Mouse (Mus musculus) left cerebral cortex, adult 18-20 months (tissue): ENCODE results near the gene Ppm1a. TPM values are rescaled to one million over a fixed set of nuclear protein-coding genes. Genes with fewer than 3 reads are reported as not detected.

Experiments used
- DNase-seq, 2 experiments: peaks; one replicate each; pipeline ENCODE4 v3.0.0; 2021 to 2022; ENCODE audit warnings: low spot score in 2 of 2, mixed read lengths in 1 of 2
- long read RNA-seq, 2 experiments: library from polyadenylated mRNA; stranded (forward); transcript quantifications; one replicate each; pipeline ENCODE4 v2.0.0; 2021
- total RNA-seq, 2 experiments: library from RNA; stranded (reverse); gene quantifications; 2 replicates each; pipeline ENCODE4 v1.2.3; 2021

The Ppm1a gene
- total RNA-seq = 100 to 1,000 TPM; 326 to 345 TPM
- long read RNA-seq, experiment 1, full-length matches to known transcripts = 206 of 249 reads
- long read RNA-seq, experiment 1, partial matches to known transcripts = 15 of 249 reads
- long read RNA-seq, experiment 1, other reads (novel, unspliced or antisense) = 28 of 249 reads
- long read RNA-seq, experiment 2, full-length matches to known transcripts = 166 of 204 reads
- long read RNA-seq, experiment 2, partial matches to known transcripts = 21 of 204 reads
- long read RNA-seq, experiment 2, other reads (novel, unspliced or antisense) = 17 of 204 reads

DNA sequence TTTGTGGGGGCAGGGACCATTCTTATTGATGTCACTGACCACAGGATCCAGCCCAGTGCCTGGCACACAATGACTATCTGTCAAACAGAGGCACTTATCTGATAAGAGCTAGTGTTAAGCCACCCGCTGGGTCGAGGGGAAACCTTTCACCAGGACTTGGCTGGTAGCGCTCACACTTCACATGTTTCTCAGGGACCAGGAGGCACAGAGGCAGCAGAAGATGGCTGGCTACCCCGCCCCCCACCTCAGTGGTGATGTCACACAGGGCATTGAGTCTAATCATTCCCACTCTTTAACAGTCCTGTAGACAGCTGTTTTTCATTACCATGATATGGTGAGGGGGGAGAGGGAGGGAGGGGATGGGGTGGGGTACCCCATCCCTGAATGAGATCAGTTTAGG is at the start of gene Ppm1a:
Ppm1a (plus strand) TSS at position 370 of the 400 bp plus-strand sequence.
- no peak for DNase-seq

DNA sequence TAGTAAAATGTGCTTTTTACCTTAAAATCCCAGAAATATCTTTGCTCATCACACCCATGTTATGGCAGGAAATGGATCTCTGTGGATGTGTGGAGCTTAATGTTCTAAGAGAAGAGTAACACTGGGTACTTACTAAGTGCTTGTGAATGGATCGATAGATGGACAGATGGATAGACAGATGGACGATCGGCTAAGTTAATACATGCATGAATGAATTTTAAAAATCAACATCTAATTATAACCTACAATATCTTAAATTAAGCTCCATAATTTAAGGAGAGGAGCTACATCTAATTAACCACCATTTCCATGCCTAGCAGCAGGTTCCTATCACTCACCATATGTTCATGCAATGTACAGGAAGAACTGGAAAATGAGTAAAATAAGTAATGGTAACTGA is 47.3 kb upstream of the Ppm1a start:
- DNase-seq = no peak

DNA sequence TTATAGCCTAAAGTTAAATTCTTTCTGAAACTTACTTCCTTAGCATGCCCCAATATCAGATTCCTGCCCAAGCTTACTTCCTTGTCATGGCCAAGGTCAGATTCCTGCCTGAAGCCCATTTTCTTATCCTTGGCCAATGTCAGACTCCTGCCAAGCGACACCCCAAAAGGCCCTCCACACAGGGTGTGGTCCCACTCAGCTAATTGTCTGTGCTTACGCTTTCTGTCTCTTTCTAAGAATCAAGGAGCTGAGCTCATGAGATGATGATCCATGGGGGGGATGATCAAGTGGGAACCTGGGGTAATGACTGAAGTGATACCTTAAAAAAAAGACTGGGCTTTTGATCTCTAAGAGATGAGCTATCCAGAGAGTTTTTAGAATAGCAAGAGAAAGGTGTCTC is 42.4 kb upstream of the Ppm1a start:
- no peak for DNase-seq

DNA sequence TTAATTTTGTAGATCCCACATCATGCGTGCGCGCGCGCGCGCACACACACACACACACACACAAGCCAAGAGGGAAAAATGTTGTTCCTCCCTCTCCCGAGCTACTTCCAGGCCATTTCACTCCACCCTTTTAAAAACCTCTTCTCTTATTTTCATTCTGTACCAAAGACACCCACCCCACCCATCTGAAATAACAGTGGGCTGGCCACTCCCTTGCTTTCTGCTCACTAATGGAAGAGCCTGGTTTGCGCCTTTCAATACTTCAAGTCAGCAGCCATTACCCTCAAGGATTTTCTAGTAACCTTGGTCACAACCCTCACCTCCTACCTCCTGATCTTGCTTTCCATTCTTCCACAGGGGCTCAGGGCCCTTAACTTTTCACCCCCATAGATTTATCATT is 41.4 kb upstream of the Ppm1a start:
- no peak for DNase-seq

DNA sequence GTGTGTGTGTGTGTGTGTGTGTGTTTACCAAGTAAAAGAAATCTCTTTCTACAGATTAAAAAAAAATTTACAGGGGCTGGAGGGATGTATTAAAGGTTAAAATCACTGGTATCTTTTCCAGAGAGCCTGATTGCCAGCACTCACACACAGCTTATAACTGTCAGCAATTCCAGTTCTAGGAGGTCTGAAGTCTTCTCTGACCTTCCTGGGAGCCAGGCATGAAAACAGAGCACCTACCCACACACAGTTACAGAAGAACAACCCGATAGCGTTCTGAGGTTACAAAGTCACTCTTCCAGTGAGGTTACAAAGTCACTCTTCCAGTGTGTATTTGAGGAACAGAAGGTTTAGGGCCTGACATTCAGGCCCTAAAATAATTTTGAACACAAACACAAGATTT is 38.2 kb upstream of the Ppm1a start:
- no peak for DNase-seq

DNA sequence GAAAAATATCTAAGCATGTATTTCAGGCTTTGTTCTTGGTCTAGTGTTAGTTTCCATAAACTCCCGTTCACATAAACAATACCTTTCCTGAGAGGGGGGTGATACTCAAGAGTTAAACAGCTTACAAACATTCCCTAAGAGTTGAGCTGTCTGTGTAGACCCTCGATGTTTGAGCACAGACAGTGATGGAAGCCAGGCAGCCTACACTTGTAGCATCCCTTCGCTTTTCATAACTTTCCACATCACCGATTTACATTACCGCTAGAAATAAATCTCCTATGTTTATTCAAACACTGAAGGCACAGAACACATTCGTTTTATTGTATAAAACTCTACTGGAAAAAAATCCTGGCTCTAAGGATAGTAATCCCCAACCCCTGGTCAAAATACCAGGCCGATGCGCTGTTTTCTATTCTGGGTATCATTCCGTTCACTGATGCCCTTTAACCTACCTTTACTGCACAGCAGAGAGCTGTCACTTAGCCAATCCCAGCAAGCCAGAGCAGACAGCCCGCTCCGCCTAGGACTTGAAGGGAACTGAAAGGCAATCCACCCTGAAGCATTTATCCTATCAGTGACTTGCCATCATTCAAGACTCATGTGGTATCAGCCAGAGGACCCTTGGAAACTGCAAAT is 37.7 kb upstream of the Ppm1a start:
- no peak for DNase-seq

DNA sequence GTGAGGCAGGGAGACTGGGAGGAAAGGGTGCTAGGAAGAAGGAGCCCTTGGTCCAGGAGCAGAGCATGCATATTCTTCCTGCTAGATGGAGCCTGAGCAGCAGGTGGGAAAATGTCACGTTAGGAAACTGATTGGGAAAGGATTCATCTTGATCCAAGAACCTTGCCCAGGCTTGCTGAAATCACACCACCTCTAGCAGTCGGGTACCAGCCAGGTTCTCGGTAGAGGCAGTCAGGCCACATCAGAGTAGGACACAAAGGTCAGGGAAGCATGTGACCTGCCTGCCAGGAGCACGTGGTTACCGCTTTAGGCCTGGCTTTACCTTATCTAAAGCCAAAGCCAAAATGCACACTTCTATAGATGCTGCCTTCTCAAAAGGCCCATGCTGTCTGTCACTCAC is 35.5 kb upstream of the Ppm1a start:
- no peak for DNase-seq

DNA sequence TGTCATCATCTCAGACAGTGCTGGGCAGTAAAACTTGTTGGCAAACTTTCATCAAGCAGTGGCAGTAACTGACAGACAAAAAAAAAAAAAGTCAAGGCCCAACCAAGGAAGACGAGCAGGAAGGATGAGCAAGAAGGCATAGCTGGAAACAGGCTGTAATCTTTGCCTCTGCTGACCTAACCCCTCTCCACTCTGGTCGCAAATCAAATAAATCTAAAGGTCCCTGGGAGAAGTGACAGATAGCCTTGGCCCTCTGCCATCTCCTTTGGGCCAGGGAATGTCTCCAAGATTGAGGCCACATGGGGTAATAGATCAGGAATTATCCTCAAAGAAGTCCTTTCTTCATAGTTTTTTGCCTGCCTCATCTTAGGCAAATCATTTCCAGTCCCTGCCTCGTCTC is 33.3 kb upstream of the Ppm1a start:
- no peak for DNase-seq

DNA sequence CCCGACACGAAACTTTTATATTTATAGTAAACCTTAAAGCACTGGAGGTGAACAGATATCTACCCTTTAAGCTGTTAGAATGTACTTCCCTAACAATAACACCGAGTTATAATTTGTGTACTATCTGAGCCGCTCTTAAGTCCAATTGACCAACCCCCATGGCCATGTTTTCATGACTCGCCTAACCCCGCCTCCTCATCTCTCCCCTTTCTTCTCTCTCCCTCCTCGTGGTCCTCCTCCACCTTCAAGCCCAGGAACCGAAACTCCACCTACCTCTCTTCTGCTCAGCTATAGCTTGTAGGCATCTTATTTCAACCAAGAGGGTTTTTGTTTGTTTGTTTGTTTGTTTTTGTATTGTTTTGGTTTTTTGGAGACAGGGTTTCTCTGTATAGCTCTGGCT is 30.2 kb upstream of the Ppm1a start:
- DNase-seq = no peak

DNA sequence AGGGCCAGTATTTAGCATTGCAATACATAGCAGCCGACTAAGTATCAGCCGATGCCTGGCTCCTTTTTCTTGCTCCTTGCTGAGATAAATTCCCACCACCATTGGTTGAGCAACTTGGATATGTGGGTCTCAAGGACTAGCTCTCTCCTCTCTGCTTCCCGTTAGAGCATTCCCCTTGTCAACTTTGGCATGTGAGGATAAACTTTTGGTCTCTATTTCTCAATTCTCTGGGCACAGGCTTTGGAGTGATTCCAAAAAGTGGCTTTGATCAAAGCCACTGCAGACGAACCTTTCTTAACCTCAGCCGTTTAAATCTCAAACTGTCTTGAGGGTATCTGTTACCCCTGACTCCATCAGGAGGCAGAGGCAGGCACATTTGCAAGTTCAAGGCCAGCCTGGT is 29.6 kb upstream of the Ppm1a start:
- DNase-seq = no peak

DNA sequence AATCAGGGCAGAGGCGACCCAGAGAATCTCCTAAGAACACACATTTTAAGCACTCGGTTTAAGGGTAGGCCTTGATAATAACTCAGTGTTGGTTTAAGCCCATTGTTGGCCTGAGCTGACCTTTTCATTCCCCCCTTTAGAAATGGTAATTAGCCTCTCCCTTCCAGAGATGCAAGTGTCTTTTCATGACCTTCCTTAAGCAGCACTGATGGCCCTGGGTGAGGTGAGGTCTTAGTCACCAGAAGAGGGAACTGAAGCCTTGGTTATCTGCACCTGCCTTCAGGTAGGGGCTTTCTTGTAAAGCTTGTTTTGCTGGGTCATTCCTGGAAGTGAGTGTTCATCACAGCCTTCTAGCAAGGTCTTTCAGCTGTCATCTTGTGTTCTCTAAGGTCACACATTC is 23.1 kb upstream of the Ppm1a start:
- DNase-seq = no peak

DNA sequence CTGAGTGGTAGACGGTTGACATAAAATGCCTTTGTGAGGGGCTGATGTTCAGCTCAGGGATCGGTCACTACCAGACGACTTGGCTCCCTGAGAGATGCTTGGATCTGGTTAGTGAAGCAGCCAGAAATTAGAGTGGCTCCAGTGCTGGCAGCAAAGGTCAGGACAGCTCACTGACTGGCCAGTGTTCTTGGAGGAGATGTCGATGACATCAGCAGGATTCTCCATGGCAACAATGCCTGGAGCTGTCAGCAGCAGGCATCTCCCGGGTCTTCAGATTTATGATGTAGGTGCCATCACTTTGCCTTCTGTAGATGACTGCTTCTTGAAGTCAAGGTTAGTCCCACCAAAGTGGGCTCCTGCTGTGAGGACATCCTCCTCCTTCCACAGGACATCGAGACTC is 16.1 kb upstream of the Ppm1a start:
- DNase-seq = no peak

DNA sequence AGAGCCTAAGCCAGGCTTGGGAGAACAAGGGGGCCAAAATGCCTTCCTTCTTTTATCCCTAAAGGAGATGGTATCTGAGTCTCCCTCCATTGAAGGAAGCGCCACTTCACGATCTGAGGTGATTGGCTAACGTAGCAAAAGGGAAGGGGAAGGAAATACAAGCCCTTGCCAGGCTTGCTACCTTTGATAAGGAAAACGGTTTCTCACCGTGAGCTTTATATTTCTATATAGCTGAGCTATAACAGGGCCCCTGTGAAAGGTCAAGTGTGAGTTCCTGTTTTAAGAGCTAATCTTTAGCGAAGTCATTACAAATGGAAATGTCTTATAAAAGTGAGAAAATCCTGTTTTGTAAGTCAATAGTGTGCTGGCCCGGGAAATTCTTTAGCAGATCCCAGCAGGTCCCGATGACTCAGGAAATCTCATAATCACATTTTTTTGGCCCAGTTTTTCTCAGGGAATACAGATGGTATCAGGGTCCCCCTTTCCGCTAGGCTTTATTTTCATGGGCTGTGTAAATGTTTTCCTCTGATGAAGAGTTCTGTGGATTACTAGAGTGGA is 12.4 kb upstream of the Ppm1a start:
- no peak for DNase-seq

DNA sequence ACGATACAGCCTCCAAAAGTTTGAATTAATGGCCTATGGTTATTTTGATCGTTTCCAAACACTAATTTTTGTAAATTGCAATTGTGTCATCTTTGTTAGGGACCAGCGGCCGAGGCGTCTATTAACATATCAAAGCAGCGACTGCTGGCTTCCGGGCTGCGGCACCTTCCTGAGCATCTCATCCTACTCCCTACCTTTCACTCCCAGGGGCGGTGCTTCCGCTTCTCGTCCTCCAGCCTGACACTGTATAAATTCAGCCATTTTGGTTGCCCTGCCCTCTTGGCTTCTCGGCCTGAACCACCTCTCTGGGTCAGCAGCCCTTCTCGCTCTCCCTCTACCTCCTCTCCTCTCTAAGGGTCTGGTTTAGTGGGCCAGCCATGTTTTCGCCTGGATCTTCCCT is 11.8 kb upstream of the Ppm1a start:
- no peak for DNase-seq

DNA sequence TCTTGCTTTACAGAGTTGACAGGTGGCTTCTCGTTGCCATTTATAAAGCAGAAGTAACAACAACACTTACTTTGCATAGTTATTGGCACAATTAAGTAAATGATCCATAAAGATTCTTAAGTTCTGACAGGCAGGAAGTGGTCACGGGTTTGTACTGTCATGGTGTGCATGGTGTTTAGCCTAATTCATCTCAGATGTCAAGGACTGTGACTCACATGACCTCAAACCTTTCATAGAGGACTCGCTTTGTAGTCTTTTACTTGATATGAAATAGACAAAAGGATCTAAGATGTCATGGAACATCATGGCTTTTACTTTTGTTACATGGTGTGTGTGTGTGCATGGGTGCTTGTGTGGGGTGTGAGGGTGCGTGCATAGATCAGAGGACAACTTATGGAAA is 8.9 kb upstream of the Ppm1a start:
- no peak for DNase-seq

DNA sequence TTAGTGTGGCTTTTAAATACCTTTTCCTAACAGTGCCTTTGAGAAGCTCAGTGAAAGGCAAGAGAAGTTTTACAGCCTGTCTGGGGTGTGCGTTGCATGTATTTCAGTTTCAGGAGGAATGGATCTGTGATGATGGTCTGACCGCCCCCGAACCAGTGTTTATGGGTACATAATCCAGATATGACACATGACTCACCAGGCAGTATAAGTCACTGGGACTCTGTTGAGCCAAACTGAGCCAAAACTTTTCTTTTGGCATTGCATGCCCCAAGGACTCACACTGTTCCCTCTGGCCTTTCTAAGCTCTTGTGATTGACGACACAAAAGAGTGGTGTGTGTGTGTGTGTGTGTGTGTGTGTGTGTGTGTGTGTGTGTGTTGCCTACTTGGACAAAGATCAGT is 8.4 kb upstream of the Ppm1a start:
- no peak for DNase-seq

DNA sequence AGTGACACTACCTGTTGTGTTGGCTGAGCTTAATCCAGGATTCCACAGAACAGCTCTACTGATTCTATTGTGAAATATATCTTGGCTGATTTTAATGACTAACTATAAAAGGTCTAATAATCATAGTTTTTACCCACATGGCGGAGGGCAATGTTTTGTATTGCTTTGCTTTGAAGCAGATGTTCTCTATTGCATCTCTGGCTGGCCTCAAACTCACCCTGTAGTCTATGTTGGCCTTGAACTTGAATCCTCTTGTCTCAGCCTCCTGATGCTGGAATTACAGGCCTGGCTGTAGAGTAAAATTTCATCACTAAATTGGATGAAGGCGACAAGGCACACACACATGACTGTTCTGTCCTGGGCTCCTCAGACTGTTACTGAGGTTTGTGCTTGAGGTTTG is 7.8 kb upstream of the Ppm1a start:
- no peak for DNase-seq

DNA sequence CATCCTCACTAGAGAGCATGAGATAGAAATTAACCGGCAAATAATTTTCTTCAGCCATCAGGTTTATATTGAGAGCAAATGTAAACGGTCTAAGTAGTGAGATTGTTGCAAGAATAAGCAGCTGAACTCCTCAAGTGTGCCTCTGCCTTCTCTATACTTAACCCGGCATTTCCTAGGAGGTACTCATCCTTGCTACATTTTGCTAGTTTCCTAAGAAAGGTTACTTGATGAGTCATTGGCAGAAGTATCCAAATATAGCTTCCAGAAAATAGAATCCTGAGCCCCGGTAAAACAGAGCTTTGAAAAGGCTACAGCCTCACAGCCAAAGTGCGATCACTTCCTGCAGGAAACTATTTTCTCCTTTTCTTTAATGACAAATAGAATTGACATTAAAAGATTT is 7.2 kb upstream of the Ppm1a start:
- DNase-seq = no peak

DNA sequence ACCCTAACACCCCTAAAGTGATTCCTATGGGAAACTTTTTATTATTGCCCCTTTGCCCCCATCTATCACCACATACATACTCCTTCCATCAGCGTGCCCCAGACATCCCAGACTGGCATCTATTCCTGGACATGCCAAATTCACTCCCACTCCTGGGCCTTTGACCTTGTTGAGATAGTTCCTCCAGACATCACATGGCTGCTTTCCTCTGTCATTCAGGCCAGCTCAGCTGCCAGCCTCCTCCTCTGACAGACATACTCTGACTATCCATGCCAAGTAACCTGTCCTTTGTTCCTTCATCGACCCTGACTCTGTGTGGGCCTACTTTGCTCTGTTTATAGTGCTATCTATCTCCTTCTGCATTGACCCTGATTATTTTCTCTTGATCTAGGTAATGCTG is 6.6 kb upstream of the Ppm1a start:
- no peak for DNase-seq

DNA sequence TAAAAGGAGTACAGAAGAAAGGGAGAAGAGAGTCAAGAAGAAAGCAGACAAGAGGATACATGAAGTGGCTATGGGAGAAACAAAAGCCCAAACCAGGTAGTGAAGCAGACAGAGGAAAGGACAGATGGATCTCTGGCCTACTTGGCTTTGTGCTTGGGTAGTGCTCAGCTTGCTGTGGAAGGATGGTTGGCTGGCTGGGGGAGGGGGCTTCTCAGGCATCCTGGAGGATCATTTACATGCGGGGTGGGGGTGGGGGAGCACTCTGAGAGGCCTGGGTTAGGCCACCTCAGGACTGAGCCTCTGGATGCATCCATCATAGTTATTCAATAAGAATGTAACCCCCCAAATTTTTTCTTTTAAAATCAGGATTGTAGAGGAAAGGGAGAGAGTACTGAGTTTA is 341 bp downstream of the Ppm1a start:
- DNase-seq = no peak

DNA sequence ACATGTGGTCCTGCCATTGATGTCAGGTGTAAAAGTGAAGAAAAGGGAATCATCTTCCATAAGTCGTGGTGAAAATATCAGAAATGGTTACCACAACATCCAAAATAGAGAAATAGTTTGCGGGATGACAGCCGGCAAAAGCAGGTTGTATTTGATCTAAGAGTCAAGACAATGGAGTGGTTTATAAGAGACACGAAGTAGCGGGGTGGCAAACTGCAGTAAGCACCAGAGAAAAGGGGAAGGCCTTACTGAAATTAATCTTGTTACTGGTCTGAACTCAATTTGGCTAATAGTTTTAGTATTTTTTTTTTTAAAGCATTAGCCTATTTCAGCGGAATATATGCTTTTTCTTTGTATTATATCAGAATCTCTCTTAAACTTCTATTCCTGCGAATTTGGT is 2.7 kb downstream of the Ppm1a start:
- DNase-seq = no peak

DNA sequence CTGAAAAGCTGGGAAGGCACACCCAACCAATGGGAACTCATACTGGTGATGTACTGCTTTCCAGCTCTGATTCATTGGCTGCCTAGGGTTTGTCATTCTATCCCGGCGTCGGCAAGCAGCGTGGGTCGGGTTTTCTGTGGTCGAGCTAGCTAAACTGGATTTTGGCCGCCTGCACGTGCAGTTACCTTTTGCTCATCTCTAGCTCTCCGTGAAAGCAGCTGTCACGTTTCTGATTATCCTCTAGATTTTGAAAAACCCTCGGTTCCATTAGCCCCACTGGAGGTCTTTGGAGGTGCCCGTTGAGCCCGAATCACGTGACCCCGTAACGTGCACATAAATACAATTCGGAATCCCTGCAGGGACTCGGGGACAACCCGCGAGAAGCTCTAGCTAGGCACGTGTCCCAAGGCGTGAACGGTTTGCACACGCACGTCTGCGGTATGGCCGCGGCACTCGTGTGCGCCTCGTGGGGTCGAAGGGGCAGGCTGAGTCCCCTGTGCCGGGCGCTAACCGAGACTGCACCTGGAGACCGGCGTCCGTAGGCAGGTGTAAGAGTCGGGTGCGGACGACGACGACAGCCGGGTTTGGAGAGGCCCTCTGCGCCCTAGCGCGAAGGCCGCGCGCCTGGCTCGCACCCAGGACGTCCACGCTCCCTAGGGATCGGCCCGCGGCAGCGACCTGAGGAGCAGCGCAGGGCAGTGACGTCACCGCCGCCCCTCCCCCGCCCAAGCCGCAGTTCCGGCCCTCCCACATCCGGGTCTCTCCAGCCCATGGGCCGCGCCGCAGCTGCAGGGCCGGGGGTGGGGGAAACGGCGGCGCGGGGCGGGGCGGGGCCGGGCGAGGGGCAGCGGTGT is 3.3 kb downstream of the Ppm1a start:
- DNase-seq = peak; percentile 94
